Mouse (Mus musculus): Measurements from ENCODE around the gene Fasl. TPM values are rescaled to one million over a fixed set of nuclear protein-coding genes. Genes with fewer than 3 reads are reported as not detected.

Fasl gene
- polyA plus RNA-seq, 1 experiment from 2014 or later, result not detected

DNA sequence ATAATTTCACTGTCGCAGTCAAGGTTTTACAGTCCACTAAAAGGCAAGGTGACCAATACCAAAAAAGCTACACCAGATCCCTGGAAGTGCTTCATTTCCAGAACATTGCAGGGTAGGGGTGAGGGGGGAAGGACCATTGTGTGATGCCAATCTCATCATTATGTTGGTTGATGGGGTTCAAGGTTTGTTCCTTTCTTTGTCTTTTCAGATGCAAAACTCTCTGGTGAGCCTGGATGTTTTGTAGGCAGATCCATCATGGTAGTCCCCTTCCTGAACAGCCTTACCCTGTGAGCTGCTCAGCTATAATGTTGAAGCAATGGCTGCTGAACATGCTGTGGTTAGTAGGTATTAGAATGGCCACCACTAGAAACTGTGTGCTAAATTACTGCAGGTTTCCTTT, 19.0 kb downstream of the Fasl start:
- Histone ChIP-seq H3K4me1 (ENCODE audit: control insufficient read depth, insufficient read depth, low read length) (no peaks in the 10 kb centered on the region), H3K9ac (ENCODE audit: low read depth, low read length) (no peak overlapping the region), H3K27ac (replicated peaks; ENCODE audit: low read depth, low read length) (no peak overlapping the region), H3K27me3 (replicated peaks; ENCODE audit: control insufficient read depth, insufficient read depth, low read length) (no peaks in the 10 kb centered on the region), H3K4me3 (ENCODE audit: low read depth, low read length) (no peak overlapping the region), H3K4me2 (ENCODE audit: low read depth, low read length) (no peak overlapping the region), H3K9me3 (ENCODE audit: control insufficient read depth, low read length) (no peaks in the 10 kb centered on the region), H3K36me3 (ENCODE audit: control insufficient read depth, insufficient read depth, low read length) (no peaks in the 10 kb centered on the region)
- DNase-seq (ENCODE audit: low spot score), result no peak
- WGBS, result 94% methylated on average over 1 of the region's 1 CpGs
- no peak for ATAC-seq (ENCODE audit: low read depth)

DNA sequence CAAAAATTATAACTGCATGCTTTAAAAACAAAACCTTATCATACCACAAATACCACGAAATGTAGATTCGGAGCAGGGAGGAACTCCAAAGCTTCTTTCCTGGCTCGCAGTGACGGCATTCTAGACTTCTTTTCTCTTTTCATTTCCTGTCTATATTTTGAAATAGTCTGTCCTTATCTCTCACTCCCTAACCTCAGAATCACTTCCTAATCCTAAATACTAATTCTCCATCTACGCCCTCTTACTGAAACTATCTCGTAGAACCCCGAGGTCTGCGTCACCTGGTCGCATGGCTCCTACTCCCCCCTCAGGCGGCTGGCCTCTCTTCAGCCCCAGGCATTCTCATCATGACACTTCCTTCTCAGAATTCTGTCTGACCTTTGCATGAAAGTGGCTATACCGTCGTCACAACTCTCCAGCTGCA, 21.2 kb downstream of the Fasl start:
- H3K4me2 ChIP-seq (ENCODE audit: low read depth, low read length), result peak overlapping the region; percentile 28; the same call in 1 of the 2 replicates

GRCm38 (mm10) chr1:161766656-161767055, 21.6 kb downstream of the Fasl start:
- Histone ChIP-seq H3K9me3 (ENCODE audit: control insufficient read depth, low read length) (no peaks in the 10 kb centered on the region), H3K9ac (ENCODE audit: low read depth, low read length) (no peak overlapping the region), H3K4me1 (ENCODE audit: control insufficient read depth, insufficient read depth, low read length) (no peaks in the 10 kb centered on the region), H3K27ac (replicated peaks; ENCODE audit: low read depth, low read length) (no peak overlapping the region), H3K4me2 (ENCODE audit: low read depth, low read length) (no peak overlapping the region), H3K4me3 (ENCODE audit: low read depth, low read length) (no peak overlapping the region), H3K27me3 (replicated peaks; ENCODE audit: control insufficient read depth, insufficient read depth, low read length) (no peaks in the 10 kb centered on the region), H3K36me3 (ENCODE audit: control insufficient read depth, insufficient read depth, low read length) (no peaks in the 10 kb centered on the region)
- ATAC-seq (ENCODE audit: low read depth) (no peak), DNase-seq (ENCODE audit: low spot score) (peak; percentile 27)
- 46% methylated on average over 5 of the region's 5 CpGs for WGBS

More for the DNA sequence above, 21.2 kb downstream of the Fasl start:
- no peak overlapping the region for H3K4me3 ChIP-seq (ENCODE audit: low read depth, low read length)
- H3K4me1 ChIP-seq (ENCODE audit: control insufficient read depth, insufficient read depth, low read length), result no peaks in the 10 kb centered on the region
- DNase-seq (ENCODE audit: low spot score), result no peak
- no peak overlapping the region for H3K27ac ChIP-seq (replicated peaks; ENCODE audit: low read depth, low read length)
- no peaks in the 10 kb centered on the region for H3K27me3 ChIP-seq (replicated peaks; ENCODE audit: control insufficient read depth, insufficient read depth, low read length)
- H3K36me3 ChIP-seq (ENCODE audit: control insufficient read depth, insufficient read depth, low read length), result no peaks in the 10 kb centered on the region
- ATAC-seq (ENCODE audit: low read depth), result no peak
- 47% methylated on average over 12 of the region's 12 CpGs for WGBS
- no peak overlapping the region for H3K9ac ChIP-seq (ENCODE audit: low read depth, low read length)
- no peaks in the 10 kb centered on the region for H3K9me3 ChIP-seq (ENCODE audit: control insufficient read depth, low read length)

GRCm38 (mm10) chr1:161765932-161766331, 22.4 kb downstream of the Fasl start:
- no peak overlapping the region for H3K4me3 ChIP-seq (ENCODE audit: low read depth, low read length)
- no peak for DNase-seq (ENCODE audit: low spot score)
- H3K36me3 ChIP-seq (ENCODE audit: control insufficient read depth, insufficient read depth, low read length), result no peaks in the 10 kb centered on the region
- H3K27me3 ChIP-seq (replicated peaks; ENCODE audit: control insufficient read depth, insufficient read depth, low read length), result no peaks in the 10 kb centered on the region
- no peak overlapping the region for H3K9ac ChIP-seq (ENCODE audit: low read depth, low read length)
- H3K9me3 ChIP-seq (ENCODE audit: control insufficient read depth, low read length), result no peaks in the 10 kb centered on the region
- no peaks in the 10 kb centered on the region for H3K4me1 ChIP-seq (ENCODE audit: control insufficient read depth, insufficient read depth, low read length)
- 44% methylated on average over 5 of the region's 5 CpGs for WGBS
- no peak overlapping the region for H3K27ac ChIP-seq (replicated peaks; ENCODE audit: low read depth, low read length)
- H3K4me2 ChIP-seq (ENCODE audit: low read depth, low read length), result no peak overlapping the region
- ATAC-seq (ENCODE audit: low read depth), result no peak

- 81% methylated on average over 1 of the region's 1 CpGs for WGBS
- Histone ChIP-seq H3K9ac (ENCODE audit: low read depth, low read length) (no peak overlapping the region), H3K9me3 (ENCODE audit: control insufficient read depth, low read length) (no peaks in the 10 kb centered on the region), H3K4me1 (ENCODE audit: control insufficient read depth, insufficient read depth, low read length) (no peaks in the 10 kb centered on the region), H3K27ac (replicated peaks; ENCODE audit: low read depth, low read length) (no peak overlapping the region), H3K4me3 (ENCODE audit: low read depth, low read length) (no peak overlapping the region), H3K27me3 (replicated peaks; ENCODE audit: control insufficient read depth, insufficient read depth, low read length) (no peaks in the 10 kb centered on the region), H3K4me2 (ENCODE audit: low read depth, low read length) (no peak overlapping the region), H3K36me3 (ENCODE audit: control insufficient read depth, insufficient read depth, low read length) (no peaks in the 10 kb centered on the region)
- ATAC-seq (ENCODE audit: low read depth) (no peak), DNase-seq (ENCODE audit: low spot score) (no peak)
These were observed 23.3 kb downstream of the Fasl start for GRCm38 (mm10) chr1:161764964-161765363.

DNA sequence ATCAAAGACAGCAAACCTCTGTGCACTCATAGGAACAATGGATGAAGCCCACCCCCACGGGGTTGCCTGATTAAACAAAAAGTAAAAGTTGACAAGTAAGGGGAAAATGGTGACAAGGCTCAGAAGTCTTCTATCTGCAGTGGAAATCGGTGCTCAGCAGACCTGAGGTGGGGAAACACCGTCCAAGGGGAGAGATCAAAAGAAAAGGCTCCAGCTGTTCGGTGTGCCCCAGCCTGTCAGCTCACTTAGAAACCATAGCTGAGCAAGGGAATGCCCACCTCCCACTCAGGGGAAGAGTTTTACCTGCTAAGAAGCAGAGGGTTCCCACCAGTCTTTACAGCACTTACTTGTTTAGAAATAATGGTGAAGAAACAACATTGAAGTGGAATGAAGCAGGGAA, 26.7 kb downstream of the Fasl start:
- Histone ChIP-seq H3K4me1 (ENCODE audit: control insufficient read depth, insufficient read depth, low read length) (no peaks in the 10 kb centered on the region), H3K4me2 (ENCODE audit: low read depth, low read length) (no peak overlapping the region), H3K9ac (ENCODE audit: low read depth, low read length) (no peak overlapping the region), H3K4me3 (ENCODE audit: low read depth, low read length) (no peak overlapping the region), H3K27ac (replicated peaks; ENCODE audit: low read depth, low read length) (no peak overlapping the region), H3K36me3 (ENCODE audit: control insufficient read depth, insufficient read depth, low read length) (no peaks in the 10 kb centered on the region), H3K9me3 (ENCODE audit: control insufficient read depth, low read length) (no peaks in the 10 kb centered on the region), H3K27me3 (replicated peaks; ENCODE audit: control insufficient read depth, insufficient read depth, low read length) (no peaks in the 10 kb centered on the region)
- 40% methylated on average over 4 of the region's 4 CpGs for WGBS
- no peak for ATAC-seq (ENCODE audit: low read depth)
- no peak for DNase-seq (ENCODE audit: low spot score)

- no peaks in the 10 kb centered on the region for H3K36me3 ChIP-seq (ENCODE audit: control insufficient read depth, insufficient read depth, low read length)
- H3K27ac ChIP-seq (replicated peaks; ENCODE audit: low read depth, low read length), result no peak overlapping the region
- H3K4me1 ChIP-seq (ENCODE audit: control insufficient read depth, insufficient read depth, low read length), result no peaks in the 10 kb centered on the region
- 90% methylated on average over 3 of the region's 3 CpGs for WGBS
- H3K9ac ChIP-seq (ENCODE audit: low read depth, low read length), result no peak overlapping the region
- ATAC-seq (ENCODE audit: low read depth), result no peak
- H3K4me3 ChIP-seq (ENCODE audit: low read depth, low read length), result no peak overlapping the region
- DNase-seq (ENCODE audit: low spot score), result no peak
- no peaks in the 10 kb centered on the region for H3K9me3 ChIP-seq (ENCODE audit: control insufficient read depth, low read length)
- no peaks in the 10 kb centered on the region for H3K27me3 ChIP-seq (replicated peaks; ENCODE audit: control insufficient read depth, insufficient read depth, low read length)
- no peak overlapping the region for H3K4me2 ChIP-seq (ENCODE audit: low read depth, low read length)
These were observed 31.7 kb downstream of the Fasl start for GRCm38 (mm10) chr1:161756547-161756946.

DNA sequence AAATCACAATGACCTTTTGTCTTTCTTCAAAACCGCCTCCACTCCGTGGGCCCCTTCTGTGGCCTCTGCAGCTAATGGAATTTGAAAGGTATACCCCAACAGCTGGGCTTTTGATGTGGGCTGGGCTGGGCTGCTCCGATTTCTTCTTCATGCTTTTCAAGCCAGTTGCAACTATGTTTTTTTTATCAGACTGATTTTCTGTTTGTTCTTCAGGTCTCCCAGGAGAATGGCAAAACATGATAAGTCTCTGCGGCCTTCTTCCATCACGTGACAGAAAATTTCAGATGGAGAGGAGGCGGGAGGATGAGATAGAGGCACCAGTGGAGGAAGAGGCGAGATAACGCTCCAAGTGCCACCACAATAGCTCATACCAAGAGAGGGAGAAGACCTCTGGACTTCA, 37.0 kb downstream of the Fasl start:
- no peaks in the 10 kb centered on the region for H3K4me1 ChIP-seq (ENCODE audit: control insufficient read depth, insufficient read depth, low read length)
- DNase-seq (ENCODE audit: low spot score), result peak; percentile 62

DNA sequence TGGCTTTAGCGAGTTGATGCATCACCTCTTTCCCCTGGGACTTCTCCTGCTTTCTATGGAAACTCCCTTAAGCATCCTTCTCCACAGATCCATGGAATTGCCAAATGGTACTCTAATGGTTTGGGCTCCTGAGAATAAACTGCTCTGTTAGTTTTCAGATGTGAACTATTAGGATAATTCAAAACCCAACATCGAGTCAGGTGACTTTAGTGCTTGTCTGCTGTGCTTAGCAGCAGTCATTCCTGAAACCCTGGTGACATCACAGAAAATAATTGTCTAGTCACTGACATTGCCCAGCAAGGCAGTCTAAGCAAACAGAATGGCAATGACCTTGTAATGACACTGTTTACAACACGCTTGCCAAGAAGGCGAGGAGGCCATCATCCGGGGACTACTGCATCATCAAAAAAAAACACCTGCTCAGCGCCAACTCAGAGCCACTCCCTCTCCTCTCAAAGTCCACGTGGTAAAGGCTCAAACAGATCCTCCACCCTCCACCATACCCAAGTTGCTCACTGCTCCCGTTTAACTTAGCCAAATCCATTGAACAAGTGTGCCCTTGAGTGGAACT, 37.7 kb downstream of the Fasl start:
- WGBS, result 77% methylated on average over 8 of the region's 8 CpGs
- Histone ChIP-seq H3K4me3 (ENCODE audit: low read depth, low read length) (no peak overlapping the region), H3K9me3 (ENCODE audit: control insufficient read depth, low read length) (no peaks in the 10 kb centered on the region), H3K9ac (ENCODE audit: low read depth, low read length) (no peak overlapping the region), H3K4me2 (ENCODE audit: low read depth, low read length) (no peak overlapping the region), H3K27ac (replicated peaks; ENCODE audit: low read depth, low read length) (no peak overlapping the region), H3K4me1 (ENCODE audit: control insufficient read depth, insufficient read depth, low read length) (no peaks in the 10 kb centered on the region), H3K36me3 (ENCODE audit: control insufficient read depth, insufficient read depth, low read length) (no peaks in the 10 kb centered on the region), H3K27me3 (replicated peaks; ENCODE audit: control insufficient read depth, insufficient read depth, low read length) (no peaks in the 10 kb centered on the region)
- ATAC-seq (ENCODE audit: low read depth), result 0 out of 2 replicates have a peak, but pooled peaks have one; percentile 22
- DNase-seq (ENCODE audit: low spot score), result no peak

More for the DNA sequence above, 37.0 kb downstream of the Fasl start:
- Histone ChIP-seq H3K27ac (replicated peaks; ENCODE audit: low read depth, low read length) (no peak overlapping the region), H3K4me3 (ENCODE audit: low read depth, low read length) (no peak overlapping the region), H3K9me3 (ENCODE audit: control insufficient read depth, low read length) (no peaks in the 10 kb centered on the region), H3K4me2 (ENCODE audit: low read depth, low read length) (no peak overlapping the region), H3K27me3 (replicated peaks; ENCODE audit: control insufficient read depth, insufficient read depth, low read length) (no peaks in the 10 kb centered on the region), H3K36me3 (ENCODE audit: control insufficient read depth, insufficient read depth, low read length) (no peaks in the 10 kb centered on the region), H3K9ac (ENCODE audit: low read depth, low read length) (no peak overlapping the region)
- 46% methylated on average over 8 of the region's 8 CpGs for WGBS
- peak; percentile 76; the same call in 1 of the 2 replicates for ATAC-seq (ENCODE audit: low read depth)
